Mouse (Mus musculus) heart, embryonic 15.5 days (tissue): ENCODE results near the gene Cebpb. TPM values are rescaled to one million over a fixed set of nuclear protein-coding genes. Genes with fewer than 3 reads are reported as not detected.
A peak's percentile ranks its signal among the peaks of the same experiment; 100 is the strongest.

ENCODE experiments used
- ATAC-seq: fragments of 200-750 bp; cut with Nextera tagmentation; replicated peaks from 2 replicates; pipeline ENCODE4 v1.8.0; 2017; ENCODE audit warnings: low read depth, moderate TSS enrichment; ENCODE audit not compliant: insufficient number of reproducible peaks, insufficient read depth, low FRiP score
- H3K27ac ChIP-seq: fragments of 300-500 bp; sonication (generic); 2 replicates; pipeline ENCODE4 v1.5.1; 2015; ENCODE audit warnings: mild to moderate bottlenecking, inconsistent platforms
- H3K27me3 ChIP-seq: fragments of 300-500 bp; sonication (generic); 2 replicates; pipeline ENCODE4 v1.6.1; 2015; ENCODE audit warnings: inconsistent platforms
- H3K36me3 ChIP-seq: fragments of 300-500 bp; sonication (generic); 2 replicates; pipeline ENCODE4 v1.6.1; 2015; ENCODE audit warnings: mild to moderate bottlenecking, inconsistent platforms
- H3K4me1 ChIP-seq: fragments of 300-500 bp; sonication (generic); replicated peaks from 2 replicates; pipeline ENCODE4 v1.6.1; 2015; ENCODE audit warnings: inconsistent platforms
- H3K4me2 ChIP-seq: fragments of 300-500 bp; sonication (generic); 2 replicates; pipeline ENCODE4 v1.6.1; 2015; ENCODE audit warnings: inconsistent platforms, mild to moderate bottlenecking, moderate library complexity
- H3K4me3 ChIP-seq: fragments of 300-500 bp; sonication (generic); 2 replicates; pipeline ENCODE4 v1.5.1; 2015; ENCODE audit warnings: mild to moderate bottlenecking, inconsistent platforms
- H3K9ac ChIP-seq: fragments of 300-500 bp; sonication (generic); 2 replicates; pipeline ENCODE4 v1.6.1; 2015; ENCODE audit warnings: mild to moderate bottlenecking, inconsistent platforms
- H3K9me3 ChIP-seq: fragments of 300-500 bp; sonication (generic); replicated peaks from 2 replicates; pipeline ENCODE4 v1.6.1; 2016; ENCODE audit warnings: inconsistent platforms
- WGBS: fragments of 180-500 bp; shearing (Covaris S2); methylation state at CpG from one replicate; pipeline ENCODE4 v1.1.7; 2015; ENCODE audit warnings: mixed read lengths; 5-methylcytosine and 5-hydroxymethylcytosine counted together
- microRNA-seq: library from miRNA; unstranded; fragments of <30 nt; microRNA quantifications from one replicate; pipeline ENCODE4, GENCODE M21; 2016
- polyA plus RNA-seq: library from polyadenylated mRNA; unstranded; fragments of >200 nt; fragmentation: Nextera tagmentation; extraction: Ambion mirVana; gene quantifications from 2 replicates; pipeline ENCODE4 v1.2.1, GENCODE M21; 2015

The Cebpb gene
- polyA plus RNA-seq, 1 experiment from 2014 or later = 10.2 TPM

- no peak overlapping the region for H3K27ac ChIP-seq
- H3K9me3 ChIP-seq = no peaks in the 10 kb centered on the region
- 0 out of 2 replicates have a peak, but pooled peaks cover 5% of the 10 kb centered on the region for H3K4me1 ChIP-seq
- H3K9ac ChIP-seq = no peak overlapping the region
- H3K4me3 ChIP-seq = no peak overlapping the region
- H3K4me2 ChIP-seq = no peak overlapping the region
- ATAC-seq = no peak
- H3K36me3 ChIP-seq = no peaks in the 10 kb centered on the region
- H3K27me3 ChIP-seq = peaks cover 8% of the 10 kb centered on the region; the same call in 1 of the 2 replicates
- WGBS = 47% methylated on average over 13 of the region's 13 CpGs
Observed at GRCm38 (mm10) chr2:167727161-167727560, 38.4 kb downstream of the Cebpb start.

GRCm38 (mm10) chr2:167730036-167730435 is 41.3 kb downstream of the Cebpb start:
- no peak overlapping the region for H3K27ac ChIP-seq
- no peak overlapping the region for H3K9ac ChIP-seq
- ATAC-seq = no peak
- no peak overlapping the region for H3K4me3 ChIP-seq
- 68% methylated on average over 7 of the region's 7 CpGs for WGBS
- H3K27me3 ChIP-seq = peaks cover 2% of the 10 kb centered on the region; the same call in 1 of the 2 replicates
- no peaks in the 10 kb centered on the region for H3K9me3 ChIP-seq
- H3K36me3 ChIP-seq = no peaks in the 10 kb centered on the region
- peaks cover 11% of the 10 kb centered on the region for H3K4me1 ChIP-seq
- H3K4me2 ChIP-seq = no peak overlapping the region

GRCm38 (mm10) chr2:167731149-167731548 is 42.4 kb downstream of the Cebpb start:
- Histone ChIP-seq H3K9me3 (no peaks in the 10 kb centered on the region), H3K27ac (no peak overlapping the region), H3K4me3 (no peak overlapping the region), H3K36me3 (no peaks in the 10 kb centered on the region), H3K27me3 (no peaks in the 10 kb centered on the region), H3K9ac (no peak overlapping the region), H3K4me2 (no peak overlapping the region), H3K4me1 (peaks cover 11% of the 10 kb centered on the region)
- 65% methylated on average over 13 of the region's 13 CpGs for WGBS
- ATAC-seq = 0 out of 2 replicates have a peak, but pooled peaks have one; percentile 25

- no peaks in the 10 kb centered on the region for H3K27me3 ChIP-seq
- 57% methylated on average over 10 of the region's 10 CpGs for WGBS
- no peaks in the 10 kb centered on the region for H3K9me3 ChIP-seq
Observed at GRCm38 (mm10) chr2:167734861-167735260, 46.1 kb downstream of the Cebpb start.

GRCm38 (mm10) chr2:167739030-167739429 is 50.3 kb downstream of the Cebpb start:
- peaks cover 5% of the 10 kb centered on the region for H3K4me1 ChIP-seq
- WGBS = 45% methylated on average over 6 of the region's 6 CpGs
- H3K4me3 ChIP-seq = no peak overlapping the region

More at GRCm38 (mm10) chr2:167734861-167735260, 46.1 kb downstream of the Cebpb start:
- ATAC-seq = no peak
- H3K27ac ChIP-seq = no peak overlapping the region
- peaks cover 6% of the 10 kb centered on the region for H3K4me1 ChIP-seq
- H3K4me3 ChIP-seq = no peak overlapping the region
- no peaks in the 10 kb centered on the region for H3K36me3 ChIP-seq
- H3K4me2 ChIP-seq = no peak overlapping the region
- H3K9ac ChIP-seq = no peak overlapping the region

More at GRCm38 (mm10) chr2:167739030-167739429, 50.3 kb downstream of the Cebpb start:
- H3K27me3 ChIP-seq = no peaks in the 10 kb centered on the region
- H3K27ac ChIP-seq = no peak overlapping the region
- H3K9me3 ChIP-seq = no peaks in the 10 kb centered on the region
- H3K9ac ChIP-seq = no peak overlapping the region
- H3K4me2 ChIP-seq = no peak overlapping the region
- H3K36me3 ChIP-seq = no peaks in the 10 kb centered on the region
- ATAC-seq = no peak

Small RNA genes lying within 50 kb of the gene (microRNA-seq; reads per million reads assigned to microRNA genes)
- gene Gm22355 = not detected

Other genes starting within 250 kb of the Cebpb start
- gene Rnf114, start 196.3 kb upstream of the Cebpb start, polyA plus RNA-seq = 57.9 and 73.0 TPM in 2 replicates
- 13.8 and 14.9 TPM in 2 replicates for gene Spata2, start 196.0 kb upstream of the Cebpb start, polyA plus RNA-seq
- gene Snai1, start 150.7 kb upstream of the Cebpb start, polyA plus RNA-seq = 14.0 and 19.5 TPM in 2 replicates
- 179 and 216 TPM in 2 replicates for gene Ube2v1, start 56.8 kb upstream of the Cebpb start, polyA plus RNA-seq
- 7.3 TPM in 1 of 2 replicates, not detected in the other for gene Gm20431, start 27.4 kb upstream of the Cebpb start, polyA plus RNA-seq
- gene Tmem189, start 907 bp downstream of the Cebpb start, polyA plus RNA-seq = 35.3 and 45.7 TPM in 2 replicates
- 44.8 and 45.1 TPM in 2 replicates for gene Ptpn1, start 243.1 kb downstream of the Cebpb start, polyA plus RNA-seq